In the genomic region with DNA sequence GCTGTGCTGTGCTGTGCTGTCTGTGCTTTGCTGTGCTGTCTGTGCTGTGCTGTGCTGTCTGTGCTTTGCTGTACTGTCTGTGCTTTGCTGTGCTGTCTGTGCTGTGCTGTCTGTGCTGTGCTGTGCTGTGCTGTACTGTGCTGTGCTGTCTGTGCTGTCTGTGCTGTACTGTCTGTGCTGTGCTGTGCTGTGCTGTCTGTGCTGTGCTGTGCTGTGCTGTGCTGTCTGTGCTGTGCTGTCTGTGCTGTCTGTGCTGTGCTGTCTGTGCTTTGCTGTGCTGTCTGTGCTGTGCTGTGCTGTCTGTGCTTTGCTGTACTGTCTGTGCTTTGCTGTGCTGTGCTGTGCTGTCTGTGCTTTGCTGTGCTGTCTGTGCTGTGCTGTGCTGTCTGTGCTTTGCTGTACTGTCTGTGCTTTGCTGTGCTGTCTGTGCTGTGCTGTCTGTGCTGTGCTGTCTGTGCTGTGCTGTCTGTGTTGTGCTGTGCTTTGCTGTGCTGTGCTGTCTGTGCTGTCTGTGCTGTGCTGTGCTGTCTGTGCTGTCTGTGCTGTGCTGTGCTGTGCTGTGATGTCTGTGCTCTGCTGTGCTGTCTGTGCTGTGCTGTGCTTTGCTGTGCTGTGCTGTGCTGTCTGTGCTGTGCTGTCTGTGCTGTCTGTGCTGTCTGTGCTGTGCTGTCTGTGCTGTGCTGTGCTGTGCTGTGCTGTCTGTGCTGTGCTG, we compare ENCODE assay signal across 8 mouse cellular contexts.
A peak's percentile ranks its signal among the peaks of the same experiment; 100 is the strongest.
DNase-seq lines count a peak whose midpoint lies in the region; ATAC-seq and TF ChIP-seq lines count a peak whose summit lies in the region.
"Not testable (repeated sequence)": the region's sequence is repeated elsewhere in the genome, so short reads cannot be mapped to it uniquely, and the experiment has no call there.

No protein-coding gene starts in this region.

- not testable (repeated sequence) for H3K4me1 ChIP-seq in E14TG2a.4 (replicated peaks; ENCODE audit: low read depth, low read length); embryonic facial prominence, embryonic 12.5 days; forebrain, postnatal 0 days (ENCODE audit: insufficient read depth); hindbrain, embryonic 12.5 days; limb, embryonic 14.5 days (ENCODE audit: control insufficient read depth, insufficient read depth, low read length); lung, postnatal 0 days (ENCODE audit: insufficient read depth, low read depth, low read length); stomach, postnatal 0 days (replicated peaks; ENCODE audit: control insufficient read depth, insufficient read depth)

- peaks cover 71% of the 10 kb centered on the region for H3K9me3 ChIP-seq in E14TG2a.4 (ENCODE audit: low read length)
- H3K9me3 ChIP-seq in embryonic facial prominence, embryonic 12.5 days: peaks cover 41% of the 10 kb centered on the region
- peaks cover 41% of the 10 kb centered on the region for H3K9me3 ChIP-seq in forebrain, postnatal 0 days (ENCODE audit: low read length)
- peaks cover 35% of the 10 kb centered on the region for H3K9me3 ChIP-seq in hindbrain, embryonic 12.5 days (replicated peaks)
- H3K9me3 ChIP-seq in limb, embryonic 14.5 days (ENCODE audit: control insufficient read depth, low read length): peaks cover 35% of the 10 kb centered on the region
- peaks cover 30% of the 10 kb centered on the region for H3K9me3 ChIP-seq in lung, postnatal 0 days (ENCODE audit: low read length)
- peaks cover 20% of the 10 kb centered on the region for H3K9me3 ChIP-seq in stomach, postnatal 0 days (ENCODE audit: control insufficient read depth, low read length)

- H3K4me3 ChIP-seq in E14TG2a.4 (replicated peaks; ENCODE audit: low read length): peak overlapping the region; percentile 35
- not testable (repeated sequence) for H3K4me3 ChIP-seq in embryonic facial prominence, embryonic 12.5 days; forebrain, postnatal 0 days (ENCODE audit: low read depth, low read length); hindbrain, embryonic 12.5 days; limb, embryonic 14.5 days (replicated peaks; ENCODE audit: low read length); lung, postnatal 0 days (ENCODE audit: low read depth, low read length); stomach, postnatal 0 days (ENCODE audit: low read depth, low read length)

- not testable (repeated sequence) for H3K27me3 ChIP-seq in E14TG2a.4 (ENCODE audit: insufficient read depth, low read length); embryonic facial prominence, embryonic 12.5 days; forebrain, postnatal 0 days (ENCODE audit: insufficient read depth, low read length); hindbrain, embryonic 12.5 days; limb, embryonic 14.5 days (ENCODE audit: control insufficient read depth, insufficient read depth, low read length); lung, postnatal 0 days (replicated peaks; ENCODE audit: insufficient read depth, low read length); stomach, postnatal 0 days (ENCODE audit: control insufficient read depth, insufficient read depth, low read length)

- DNase-seq in forebrain, postnatal 0 days: not testable (repeated sequence)
- DNase-seq in limb, embryonic 14.5 days (ENCODE audit: low spot score): peak; percentile 34
- DNase-seq in lung, postnatal 0 days (ENCODE audit: low spot score): peak; percentile 53
- peak; percentile 62 for DNase-seq in stomach, postnatal 0 days (ENCODE audit: low spot score)

- H3K27ac ChIP-seq in embryonic facial prominence, embryonic 12.5 days; forebrain, postnatal 0 days (ENCODE audit: low read depth, low read length); hindbrain, embryonic 12.5 days; limb, embryonic 14.5 days (replicated peaks; ENCODE audit: low read depth, low read length); lung, postnatal 0 days (ENCODE audit: low read length); stomach, postnatal 0 days (replicated peaks): not testable (repeated sequence)

- H3K9ac ChIP-seq in embryonic facial prominence, embryonic 12.5 days; forebrain, postnatal 0 days; hindbrain, embryonic 12.5 days; limb, embryonic 14.5 days (ENCODE audit: low read depth, low read length, severe bottlenecking); lung, postnatal 0 days (replicated peaks; ENCODE audit: low read depth); stomach, postnatal 0 days (ENCODE audit: low read length): not testable (repeated sequence)

- not testable (repeated sequence) for TF ChIP-seq CTCF in E14TG2a.4 (conservative IDR thresholded peaks at IDR 0.05; ENCODE audit: low read length); forebrain, postnatal 0 days (IDR thresholded peaks at IDR 0.05; ENCODE audit: low read depth); lung, postnatal 0 days (IDR thresholded peaks at IDR 0.05); stomach, postnatal 0 days (IDR thresholded peaks at IDR 0.05; ENCODE audit: low read depth)

- not testable (repeated sequence) for H3K4me2 ChIP-seq in embryonic facial prominence, embryonic 12.5 days (replicated peaks); forebrain, postnatal 0 days (ENCODE audit: low read depth); hindbrain, embryonic 12.5 days (replicated peaks); limb, embryonic 14.5 days (replicated peaks; ENCODE audit: low read depth, low read length, severe bottlenecking); lung, postnatal 0 days (replicated peaks; ENCODE audit: low read depth, low read length); stomach, postnatal 0 days (replicated peaks; ENCODE audit: low read depth)

- not testable (repeated sequence) for TF ChIP-seq EP300 in lung, postnatal 0 days (IDR thresholded peaks at IDR 0.05); stomach, postnatal 0 days (optimal IDR thresholded peaks at IDR 0.05)

- ATAC-seq in embryonic facial prominence, embryonic 12.5 days (ENCODE audit: insufficient number of reproducible peaks, insufficient read depth, low FRiP score, low TSS enrichment): peak; percentile 84
- ATAC-seq in forebrain, postnatal 0 days: peak; percentile 44
- peak; percentile 76 for ATAC-seq in hindbrain, embryonic 12.5 days (ENCODE audit: low FRiP score)
- peak; percentile 41; the same call in 1 of the 2 replicates for ATAC-seq in limb, embryonic 14.5 days (ENCODE audit: low FRiP score, low read depth)
- ATAC-seq in lung, postnatal 0 days; stomach, postnatal 0 days (ENCODE audit: low FRiP score, low TSS enrichment): not testable (repeated sequence)
- peak; percentile 83 for ATAC-seq in monocyte, adult 5-6 weeks (replicated peaks; ENCODE audit: insufficient number of reproducible peaks, low FRiP score, low TSS enrichment, poor library complexity, severe bottlenecking)

- H3K36me3 ChIP-seq in E14TG2a.4 (ENCODE audit: insufficient read depth, low read length); embryonic facial prominence, embryonic 12.5 days; forebrain, postnatal 0 days (ENCODE audit: insufficient read depth); hindbrain, embryonic 12.5 days; limb, embryonic 14.5 days (ENCODE audit: control insufficient read depth, insufficient read depth, low read length); lung, postnatal 0 days (ENCODE audit: insufficient read depth, low read length); stomach, postnatal 0 days (ENCODE audit: control insufficient read depth, insufficient read depth, low read length): not testable (repeated sequence)

- not testable (repeated sequence) for TF ChIP-seq POLR2A in limb, embryonic 14.5 days (IDR thresholded peaks at IDR 0.05; ENCODE audit: borderline replicate concordance, extremely low read depth, insufficient read depth, insufficient read length)
